Mouse (Mus musculus) heart, postnatal 14 days (tissue): Measurements from ENCODE around the gene Nup88. TPM values are rescaled to one million over a fixed set of nuclear protein-coding genes. Genes with fewer than 3 reads are reported as not detected.
"Not testable (repeated sequence)": the region's sequence is repeated elsewhere in the genome, so short reads cannot be mapped to it uniquely, and the experiment has no call there.

Experiments
- DNase-seq, 2 experiments: peaks; one replicate each; pipeline ENCODE4 v3.0.0; 2021 to 2022
- intact Hi-C: fragments of 180-260 bp; cut with DNase I; formaldehyde crosslinking; loops from one replicate; pipeline ENCODE4 v1.15.1; 2025
- total RNA-seq, 2 experiments: library from RNA; stranded (reverse); gene quantifications; 2 replicates each; pipeline ENCODE4 v1.2.3; 2021

Nup88 gene
- total RNA-seq, 2 experiments from 2014 or later: 46.8 to 49.6 TPM

DNA sequence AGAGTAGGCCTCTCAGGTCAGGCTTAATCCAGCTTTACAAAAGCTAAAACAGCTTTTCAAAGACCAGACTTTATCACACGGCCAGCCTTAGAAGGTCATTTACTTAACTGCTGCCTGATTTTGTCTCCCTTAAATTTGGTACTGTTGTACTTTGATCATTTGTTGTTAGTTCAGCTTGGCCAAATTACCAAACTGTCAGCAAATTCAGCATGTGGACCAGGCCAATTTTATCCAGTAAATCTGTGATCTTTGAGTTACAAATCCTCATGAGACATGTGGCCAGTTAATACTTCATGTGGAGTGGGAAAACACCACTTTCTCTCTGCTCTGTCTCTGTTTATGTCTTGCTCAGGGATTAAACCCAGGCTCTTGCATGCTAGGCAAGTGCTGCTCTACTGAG is 2.8 kb upstream of the Nup88 start:
- intact Hi-C loops: no loop called here

DNA sequence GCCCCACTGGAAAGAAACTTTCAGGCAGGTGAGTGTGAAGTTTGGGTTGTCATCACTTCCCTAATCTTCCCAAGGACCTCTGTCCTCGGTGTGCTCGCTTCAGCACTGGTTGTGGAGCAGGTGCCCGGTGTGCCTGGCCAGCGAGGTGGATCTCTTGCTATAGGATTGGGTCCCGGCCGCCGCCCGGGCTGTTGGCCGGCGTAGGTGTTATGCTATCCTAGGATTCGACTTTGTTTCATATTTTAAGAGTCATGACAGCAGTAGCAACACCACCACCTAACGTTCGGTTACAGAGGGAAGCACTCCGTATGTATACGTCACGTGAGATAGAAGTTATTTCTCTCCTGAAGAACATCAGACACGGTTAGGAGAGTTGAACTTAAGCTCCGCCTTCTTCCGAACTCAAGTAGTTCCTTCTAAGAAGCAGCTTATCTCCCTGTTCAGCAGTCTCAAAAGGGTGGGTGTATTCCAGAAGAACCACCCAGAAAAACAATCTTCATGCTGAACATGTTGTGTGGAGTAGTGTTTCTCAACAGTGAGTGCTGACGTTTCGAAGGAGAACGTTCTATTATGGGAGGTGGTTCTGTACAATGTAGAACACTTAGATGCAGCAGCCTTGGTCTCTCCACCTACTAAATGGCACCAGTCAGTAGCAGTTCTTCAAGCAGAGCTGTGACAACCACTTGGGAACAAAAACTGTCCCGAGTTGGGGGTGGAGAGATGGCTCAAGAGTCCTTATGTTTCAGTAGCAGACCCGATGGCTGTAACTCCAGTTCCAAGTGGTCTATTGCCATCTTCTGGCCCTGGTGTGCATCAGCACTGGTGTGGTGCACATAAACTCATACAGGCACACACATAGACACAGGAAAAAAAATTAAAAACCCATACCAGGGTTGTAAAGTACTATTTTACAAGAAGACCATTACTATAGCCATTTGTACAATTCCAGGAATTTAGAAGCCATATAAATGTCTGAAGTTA is 1.1 kb upstream of the Nup88 start:
- intact Hi-C loops: no loop called here
- DNase-seq: no peak

More for the DNA sequence above, 2.8 kb upstream of the Nup88 start:
- no peak for DNase-seq

DNA sequence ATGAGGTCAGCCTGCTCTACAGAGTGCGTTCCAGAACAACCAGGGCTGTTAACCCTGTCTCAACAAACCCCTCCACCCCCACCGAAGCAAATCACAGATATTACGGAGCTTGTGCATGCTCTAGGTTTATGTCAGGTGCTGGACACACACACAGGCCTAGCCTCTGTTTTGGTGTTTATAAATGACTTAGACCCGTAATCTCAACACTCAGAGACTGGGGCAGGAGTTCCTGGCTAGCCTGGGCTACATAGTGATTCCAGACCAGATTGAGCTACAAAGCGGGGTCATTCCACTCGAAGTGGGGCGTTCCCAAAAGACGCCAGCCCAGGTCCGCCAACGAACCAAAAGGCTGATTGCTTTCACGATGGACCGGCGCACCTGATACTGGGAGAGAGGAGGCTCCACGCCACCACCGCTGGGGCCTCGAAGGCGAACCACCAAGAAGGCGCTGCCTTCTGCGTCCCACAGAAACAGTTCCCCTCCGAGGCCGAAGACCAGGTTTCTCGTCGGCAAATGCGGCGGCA is 440 bp downstream of the Nup88 start:
- intact Hi-C loops: no loop called here
- no peak for DNase-seq

DNA sequence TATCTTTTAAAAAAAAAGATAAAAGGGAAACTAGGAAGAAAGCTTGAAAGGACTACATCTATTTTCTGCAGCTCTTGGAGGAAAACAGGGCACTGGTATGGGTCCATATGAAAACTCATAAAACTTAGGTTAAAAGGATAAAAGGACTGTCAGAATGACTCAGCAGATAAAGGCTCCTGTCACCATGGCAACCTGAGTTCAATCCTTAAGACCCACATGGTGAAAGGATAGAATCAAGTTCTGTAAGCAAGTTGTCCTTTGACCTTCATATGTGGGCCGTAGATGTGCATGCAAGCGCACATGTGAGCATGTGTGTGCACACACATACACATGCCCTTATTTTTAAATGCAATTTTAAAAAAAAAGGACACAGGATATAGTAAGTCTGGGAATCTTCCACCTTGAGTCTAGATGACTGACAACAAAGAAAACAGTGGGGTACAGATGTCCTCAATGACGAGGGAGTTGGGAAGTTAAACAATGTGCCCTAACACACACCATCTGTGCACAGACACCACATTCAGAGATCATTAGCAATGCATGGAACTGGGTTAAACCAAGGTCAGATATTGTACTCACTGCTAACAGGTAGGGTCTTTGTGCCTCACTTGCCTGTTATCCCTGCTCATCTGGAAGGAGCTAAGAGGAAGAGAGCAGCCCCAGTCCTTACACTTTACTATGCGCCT is 5.4 kb downstream of the Nup88 start:
- no peak for DNase-seq
- intact Hi-C loops: no loop called here

DNA sequence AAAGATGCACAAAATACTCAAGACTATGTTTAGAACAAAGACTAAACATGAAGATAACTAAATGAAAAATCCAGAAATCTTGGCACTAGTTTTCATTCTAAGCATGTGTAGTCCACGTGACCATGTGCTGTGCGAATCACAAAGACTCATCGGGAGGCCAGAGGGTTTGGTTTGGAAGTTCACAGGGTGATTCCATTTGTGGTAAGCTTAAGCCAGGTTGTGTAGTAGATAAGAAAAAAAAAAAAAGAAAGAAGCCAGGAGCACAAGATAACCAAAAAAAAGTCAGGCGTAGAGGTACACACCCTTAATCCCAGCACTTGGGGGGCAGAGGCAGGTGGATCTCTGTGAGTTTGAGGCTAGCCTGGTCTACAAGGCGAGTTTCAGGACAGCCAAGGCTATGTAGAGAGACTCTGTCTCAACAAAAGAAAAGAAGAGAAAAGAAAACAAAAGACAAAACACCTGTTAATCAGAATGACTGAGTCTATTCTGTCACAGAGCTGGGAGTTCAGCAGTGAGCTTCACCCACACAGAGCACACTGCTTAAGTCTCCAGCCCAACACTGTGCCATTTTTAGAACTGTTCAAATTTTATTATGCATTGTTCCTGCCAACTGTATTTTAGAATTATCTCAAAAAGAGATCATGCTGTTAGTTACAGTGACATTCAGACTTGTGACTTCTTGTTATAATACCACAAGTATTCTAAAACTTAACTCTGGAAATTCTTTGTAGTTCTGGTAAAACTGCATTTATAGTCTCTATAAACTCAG is 8.8 kb downstream of the Nup88 start:
- intact Hi-C loops: no loop called here
- no peak for DNase-seq

DNA sequence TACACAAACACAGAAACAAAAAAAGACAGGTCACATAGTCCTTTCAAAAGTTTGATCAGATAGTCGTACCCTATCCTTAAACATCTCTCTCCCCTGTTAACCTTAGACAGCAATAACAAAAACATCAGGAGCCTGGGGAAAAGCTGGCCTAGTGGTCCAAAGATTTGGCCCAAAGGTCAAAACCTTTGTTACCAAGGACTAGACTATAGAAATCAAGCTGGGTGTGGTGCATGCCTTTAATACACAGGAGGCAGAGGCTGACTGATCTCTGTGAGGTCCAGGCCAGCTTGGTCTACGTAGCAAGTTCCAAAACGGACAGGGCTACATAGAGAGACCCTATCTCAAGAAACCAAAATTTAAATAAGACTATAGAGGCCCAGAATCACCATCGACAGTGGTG is 15.1 kb downstream of the Nup88 start:
- DNase-seq: no peak
- intact Hi-C loops: no loop called here

DNA sequence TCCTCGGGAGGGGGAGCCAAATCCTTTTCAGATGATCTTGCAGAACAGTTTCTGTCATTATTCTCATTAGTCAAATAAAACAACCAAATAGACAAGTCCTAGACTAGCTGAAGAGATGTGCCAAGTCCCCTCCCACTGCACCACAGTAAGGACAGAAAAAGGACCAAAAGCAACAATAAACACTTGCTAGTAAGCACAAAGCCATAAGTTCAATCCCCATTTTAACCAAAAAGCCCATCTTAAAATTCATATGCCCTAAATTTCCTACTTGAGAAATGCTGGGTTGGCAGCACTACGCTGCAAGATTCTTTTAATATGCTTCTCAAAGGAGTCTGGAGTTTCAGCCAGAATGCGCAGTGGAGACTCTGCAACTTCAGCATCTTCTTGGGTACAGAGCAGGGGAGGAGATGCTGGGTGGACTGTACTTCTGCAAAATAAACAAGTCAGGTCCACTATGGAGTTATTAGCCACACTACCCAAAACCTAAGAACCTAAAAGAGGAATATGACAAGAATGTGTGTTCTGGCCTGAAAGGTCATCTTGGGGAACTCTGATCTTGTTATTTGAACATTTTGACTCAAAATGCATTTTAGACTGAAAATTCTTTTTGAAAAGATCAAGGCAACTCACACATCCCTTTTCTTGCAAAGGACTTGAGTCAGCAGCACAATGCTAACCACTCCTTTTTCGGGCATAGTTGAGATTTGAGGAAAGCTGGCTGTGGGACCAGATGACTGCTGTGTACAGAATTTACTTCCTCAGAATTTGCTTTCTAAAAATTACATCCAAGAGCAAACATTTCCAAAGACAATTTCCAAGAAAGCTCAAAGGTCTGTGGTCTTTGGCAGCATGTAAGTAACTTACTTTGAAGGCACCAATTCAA is 24.6 kb downstream of the Nup88 start:
- DNase-seq: no peak
- intact Hi-C loops: no loop called here

DNA sequence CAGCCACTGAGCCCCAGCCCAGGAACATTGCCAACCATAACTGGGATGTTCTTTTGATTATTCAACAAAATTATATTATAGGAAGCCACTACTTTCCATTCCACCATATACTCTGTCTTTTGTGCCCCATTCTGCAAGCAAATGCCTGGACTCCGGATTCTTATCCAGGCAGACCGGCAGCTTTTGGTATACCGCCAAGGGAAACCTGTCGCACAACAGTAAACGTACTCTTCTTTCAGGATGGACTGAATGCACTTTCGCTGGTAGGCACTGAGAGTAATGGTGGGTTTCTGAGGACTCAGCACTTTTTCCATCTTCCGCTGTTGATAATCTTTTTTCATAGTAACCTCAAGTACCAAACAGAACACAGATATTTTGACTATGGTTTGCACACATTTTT is 26.1 kb downstream of the Nup88 start:
- DNase-seq: no peak

DNA sequence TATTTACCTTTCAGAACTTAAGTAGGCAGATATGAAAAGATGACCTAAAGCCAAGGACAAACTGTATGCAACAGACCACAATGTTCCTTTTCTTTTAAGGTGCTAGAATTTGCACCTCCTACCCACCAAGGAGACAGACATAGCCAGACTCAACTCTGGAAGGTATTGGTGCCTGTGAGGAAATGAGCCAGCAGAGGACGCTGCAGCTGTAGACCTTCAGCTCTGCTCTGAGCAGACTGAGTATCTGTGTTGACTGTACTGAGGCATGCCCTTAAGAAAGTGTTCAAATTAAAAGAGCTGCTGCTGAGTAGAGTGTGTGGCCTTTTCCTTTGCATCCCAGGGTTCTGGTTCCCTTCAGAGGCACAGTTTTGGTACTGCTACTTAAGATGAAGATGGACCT is 27.2 kb downstream of the Nup88 start:
- intact Hi-C loops: no loop called here
- no peak for DNase-seq

More for the DNA sequence above, 26.1 kb downstream of the Nup88 start:
- intact Hi-C loops: no loop called here

DNA sequence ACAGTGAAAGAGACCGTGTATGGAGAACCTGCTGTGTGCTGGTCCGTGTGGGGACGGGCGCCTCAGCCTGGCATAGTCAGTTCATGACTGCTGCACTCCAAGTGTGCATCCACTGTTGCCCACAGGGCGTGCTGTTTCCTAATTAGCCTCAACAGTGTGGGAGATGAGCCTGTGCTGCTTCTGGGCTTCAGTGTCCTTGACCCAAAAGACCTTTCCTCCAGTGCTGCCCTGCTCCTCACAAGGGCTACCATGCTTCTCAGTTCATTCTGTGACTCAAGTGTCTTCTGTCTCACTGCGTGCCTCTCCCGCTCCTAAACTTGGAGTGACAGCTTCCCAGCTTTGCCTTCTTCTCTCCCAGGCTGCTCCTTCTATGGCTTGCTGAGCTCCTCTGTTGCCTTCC is 34.5 kb downstream of the Nup88 start:
- DNase-seq: no peak
- intact Hi-C loops: no loop called here

DNA sequence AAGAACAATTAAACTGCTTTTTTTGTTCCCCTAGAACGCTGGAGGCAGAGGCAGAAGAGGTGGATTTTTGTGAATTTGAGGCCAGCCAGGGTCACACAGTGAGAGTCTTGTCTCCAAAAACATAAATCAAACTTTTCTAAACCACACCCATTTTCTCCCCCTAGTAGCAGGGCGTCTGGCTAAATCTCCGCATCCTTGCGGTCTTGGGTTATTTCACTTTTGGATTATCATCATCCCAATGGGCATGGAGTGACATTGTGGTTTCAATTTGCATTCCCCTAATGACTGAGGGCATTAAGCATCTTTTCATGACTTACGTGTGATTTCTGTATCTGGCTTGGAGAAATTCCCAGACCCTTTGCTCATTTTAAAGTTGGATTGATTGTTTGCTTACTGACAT is 38.3 kb downstream of the Nup88 start:
- intact Hi-C loops: no loop called here
- no peak for DNase-seq

DNA sequence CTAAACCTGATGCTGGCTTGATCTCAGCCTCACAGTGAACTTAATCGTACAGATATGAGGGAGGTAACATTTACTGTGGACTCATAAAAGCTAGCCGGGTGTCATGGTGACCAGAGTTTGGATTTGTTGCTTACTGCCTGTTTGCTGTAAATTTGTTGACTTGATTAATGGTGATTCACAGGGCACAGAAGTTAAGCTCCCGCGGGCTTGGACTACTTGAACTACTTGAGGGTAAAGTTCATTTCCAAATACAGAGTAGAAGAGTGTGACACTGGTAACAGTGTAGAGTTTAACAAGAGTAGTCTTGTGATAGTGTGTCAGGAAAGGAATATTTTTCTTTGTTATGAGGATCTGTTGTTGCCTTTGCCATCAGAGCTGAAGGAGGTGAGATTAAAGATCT is 50.2 kb downstream of the Nup88 start:
- DNase-seq: no peak
- intact Hi-C loops: no loop called here

DNA sequence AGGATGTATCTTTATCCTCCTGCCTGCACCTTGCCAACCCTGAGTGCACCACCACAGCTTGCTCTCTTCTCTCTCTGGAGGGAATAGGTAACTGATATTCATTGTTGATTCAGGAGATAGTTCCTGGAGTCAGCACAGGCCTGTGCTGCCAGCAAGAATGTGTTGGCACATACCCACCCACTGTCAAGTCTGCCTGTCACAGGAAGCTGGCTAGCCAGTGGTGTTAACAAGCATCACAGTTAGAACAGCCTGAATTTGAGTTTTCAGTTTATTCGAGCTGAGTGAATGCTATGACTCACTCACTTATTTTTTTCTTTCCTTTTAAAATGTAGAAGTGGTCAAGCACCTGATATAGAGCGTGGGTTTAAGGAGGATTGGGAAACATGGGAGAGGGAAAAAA is 51.9 kb downstream of the Nup88 start:
- intact Hi-C loops: no loop called here
- DNase-seq: no peak

DNA sequence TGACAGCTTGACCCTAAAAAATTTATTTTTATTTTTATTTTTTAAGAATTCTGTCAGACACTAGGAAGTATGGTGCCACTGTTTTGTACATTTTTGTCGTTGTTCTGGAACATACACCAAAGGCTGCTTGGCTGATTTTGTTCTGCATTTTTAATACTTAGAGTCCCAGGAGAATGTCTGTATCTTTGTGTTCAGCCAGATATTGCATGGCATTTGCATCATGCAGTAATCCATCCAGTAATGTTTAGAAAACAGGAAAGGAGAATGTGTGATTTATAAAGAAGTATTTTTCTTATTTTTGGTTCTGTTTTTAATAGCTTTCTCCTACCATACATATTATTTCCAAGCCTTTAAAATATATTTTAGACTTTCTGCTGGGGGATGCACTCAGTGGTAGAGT is 57.9 kb downstream of the Nup88 start:
- intact Hi-C loops: no loop called here

DNA sequence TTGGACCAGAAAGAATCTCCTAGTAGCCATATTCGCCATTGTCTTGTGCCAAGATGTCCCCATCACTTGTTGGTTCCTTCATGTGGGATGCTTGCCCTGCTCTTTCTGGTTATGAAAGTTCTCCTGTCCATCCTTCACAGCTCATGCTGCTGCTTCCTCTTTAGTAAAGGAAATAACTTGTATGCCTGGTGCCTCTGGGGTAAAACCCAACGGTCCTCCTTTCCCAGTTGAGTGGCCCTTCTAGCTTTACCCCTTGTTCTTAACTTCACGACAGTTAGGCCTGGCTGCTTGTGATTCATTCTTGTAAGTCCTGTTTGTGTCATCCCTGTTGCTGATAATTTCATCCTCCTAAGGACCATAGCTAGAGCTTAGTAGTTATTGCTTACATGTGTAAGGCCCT is 58.5 kb downstream of the Nup88 start:
- intact Hi-C loops: no loop called here
- no peak for DNase-seq

More for the DNA sequence above, 57.9 kb downstream of the Nup88 start:
- DNase-seq: no peak

DNA sequence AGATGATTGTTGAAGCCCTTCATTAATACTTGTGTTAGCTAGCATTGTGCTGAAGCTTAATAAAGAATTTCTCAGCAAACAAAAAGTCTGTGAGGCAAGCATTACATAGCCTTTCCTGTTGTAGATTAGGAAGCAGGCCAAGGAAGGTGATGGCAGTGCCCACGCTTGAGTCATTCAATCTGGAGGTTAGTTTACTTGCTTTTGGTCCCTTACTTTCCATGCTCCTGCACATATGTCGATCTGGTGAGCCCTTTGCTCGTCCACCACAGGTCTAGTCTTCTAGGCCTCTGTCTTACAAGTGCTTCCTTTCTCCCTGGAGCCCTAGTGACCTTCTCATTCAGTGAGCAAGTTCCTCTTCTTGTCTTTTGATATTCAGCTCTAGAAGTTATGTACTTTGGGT is 63.1 kb downstream of the Nup88 start:
- DNase-seq: no peak
- intact Hi-C loops: no loop called here

DNA sequence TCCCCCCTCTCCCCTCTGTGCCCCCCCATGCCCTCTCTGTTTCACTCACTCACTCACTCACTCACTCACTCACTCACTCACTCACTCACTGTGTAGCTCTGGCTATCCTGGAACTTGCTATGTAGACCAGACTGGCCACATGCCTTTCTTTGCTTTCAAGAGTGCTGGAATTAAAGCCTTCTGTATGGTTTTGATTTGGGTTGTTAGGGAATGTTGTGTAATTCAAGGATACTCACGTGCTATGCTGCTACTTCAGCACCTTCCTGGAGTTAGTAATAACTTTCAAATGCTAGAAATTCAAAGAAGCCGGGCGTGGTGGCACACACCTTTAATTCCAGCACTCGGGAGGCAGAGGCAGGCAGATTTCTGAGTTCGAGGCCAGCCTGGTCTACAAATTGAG is 71.6 kb downstream of the Nup88 start:
- not testable (repeated sequence) for DNase-seq

DNA sequence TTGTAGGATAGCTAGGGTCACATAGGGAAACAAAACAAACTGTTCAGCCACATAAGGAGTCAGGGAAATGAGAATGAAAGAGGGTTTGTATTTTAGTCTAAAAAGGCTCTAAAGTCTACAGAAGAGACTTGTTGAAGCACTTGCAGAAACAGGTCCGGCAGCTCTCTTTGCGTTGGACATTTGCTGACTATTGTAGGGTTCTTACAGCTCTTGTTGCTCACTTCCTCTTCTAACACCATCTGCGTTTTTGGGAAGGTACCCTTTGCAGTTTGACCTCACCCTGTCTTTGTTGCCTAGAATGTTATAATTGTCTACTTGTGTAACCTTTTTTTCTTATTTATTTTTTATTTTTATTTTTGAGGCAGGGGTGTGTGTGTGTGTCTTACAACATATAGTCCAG is 72.1 kb downstream of the Nup88 start:
- DNase-seq: no peak
- intact Hi-C loops: no loop called here

More for the DNA sequence above, 71.6 kb downstream of the Nup88 start:
- intact Hi-C loops: not testable (repeated sequence)
